Mouse (Mus musculus): ENCODE data around the gene Pdrg1. TPM values are rescaled to one million over a fixed set of nuclear protein-coding genes. Genes with fewer than 3 reads are reported as not detected.

Pdrg1 gene
- polyA plus RNA-seq, 1 experiment = 131 TPM

- peak; percentile 76 to 85 for DNase-seq
- peak overlapping the region; percentile 74 for H3K27ac ChIP-seq (ENCODE audit: insufficient read depth, low read length)
- H3K4me3 ChIP-seq (replicated peaks; ENCODE audit: insufficient read depth, low read depth, low read length) = no peak overlapping the region
- no peaks in the 10 kb centered on the region for H3K27me3 ChIP-seq (ENCODE audit: control insufficient read depth, insufficient read depth, low read length)
- H3K4me1 ChIP-seq (ENCODE audit: control insufficient read depth, insufficient read depth, low read length) = peaks cover 30% of the 10 kb centered on the region
- 14% methylated on average over 12 of the region's 12 CpGs for WGBS
- no peak for TF ChIP-seq CTCF (IDR thresholded peaks at IDR 0.05; ENCODE audit: borderline replicate concordance, insufficient read depth, low read depth, low read length)
These were observed 5.8 kb downstream of the Pdrg1 start for GRCm38 (mm10) chr2:153009192-153009973.

- no peak for DNase-seq
- TF ChIP-seq CTCF (IDR thresholded peaks at IDR 0.05; ENCODE audit: borderline replicate concordance, insufficient read depth, low read depth, low read length) = no peak
- TF ChIP-seq POLR2A (IDR thresholded peaks at IDR 0.05; ENCODE audit: borderline replicate concordance, insufficient read depth, low read length) = no peak
- H3K27me3 ChIP-seq (ENCODE audit: control insufficient read depth, insufficient read depth, low read length) = no peaks in the 10 kb centered on the region
- no peak overlapping the region for H3K27ac ChIP-seq (ENCODE audit: insufficient read depth, low read length)
- H3K4me3 ChIP-seq (replicated peaks; ENCODE audit: insufficient read depth, low read depth, low read length) = no peak overlapping the region
- WGBS = 88% methylated on average over 3 of the region's 3 CpGs
- H3K4me1 ChIP-seq (ENCODE audit: control insufficient read depth, insufficient read depth, low read length) = peaks cover 26% of the 10 kb centered on the region
These were observed 9.2 kb downstream of the Pdrg1 start for GRCm38 (mm10) chr2:153005981-153006380.

GRCm38 (mm10) chr2:153003681-153004338 lies 11.4 kb downstream of the Pdrg1 start:
- TF ChIP-seq CTCF (IDR thresholded peaks at IDR 0.05; ENCODE audit: borderline replicate concordance, insufficient read depth, low read depth, low read length) (no peak), POLR2A (IDR thresholded peaks at IDR 0.05; ENCODE audit: borderline replicate concordance, insufficient read depth, low read length) (no peak)

GRCm38 (mm10) chr2:153002492-153003248 lies 12.6 kb downstream of the Pdrg1 start:
- no peaks in the 10 kb centered on the region for H3K27me3 ChIP-seq (ENCODE audit: control insufficient read depth, insufficient read depth, low read length)
- no peak for DNase-seq
- no peak for TF ChIP-seq CTCF (IDR thresholded peaks at IDR 0.05; ENCODE audit: borderline replicate concordance, insufficient read depth, low read depth, low read length)
- no peak for TF ChIP-seq POLR2A (IDR thresholded peaks at IDR 0.05; ENCODE audit: borderline replicate concordance, insufficient read depth, low read length)
- WGBS = 86% methylated on average over 15 of the region's 15 CpGs
- H3K27ac ChIP-seq (ENCODE audit: insufficient read depth, low read length) = no peak overlapping the region
- 0 out of 2 replicates have a peak, but pooled peaks cover 6% of the 10 kb centered on the region for H3K4me1 ChIP-seq (ENCODE audit: control insufficient read depth, insufficient read depth, low read length)
- H3K4me3 ChIP-seq (replicated peaks; ENCODE audit: insufficient read depth, low read depth, low read length) = no peak overlapping the region

More at GRCm38 (mm10) chr2:153003681-153004338, 11.4 kb downstream of the Pdrg1 start:
- WGBS = 33% methylated on average over 13 of the region's 13 CpGs
- H3K27ac ChIP-seq (ENCODE audit: insufficient read depth, low read length) = no peak overlapping the region
- H3K4me1 ChIP-seq (ENCODE audit: control insufficient read depth, insufficient read depth, low read length) = peaks cover 9% of the 10 kb centered on the region
- H3K4me3 ChIP-seq (replicated peaks; ENCODE audit: insufficient read depth, low read depth, low read length) = no peak overlapping the region
- H3K27me3 ChIP-seq (ENCODE audit: control insufficient read depth, insufficient read depth, low read length) = no peaks in the 10 kb centered on the region
- no peak for DNase-seq

GRCm38 (mm10) chr2:152997046-152997445 lies 18.2 kb downstream of the Pdrg1 start:
- Histone ChIP-seq H3K27me3 (ENCODE audit: control insufficient read depth, insufficient read depth, low read length) (no peaks in the 10 kb centered on the region), H3K4me1 (ENCODE audit: control insufficient read depth, insufficient read depth, low read length) (no peaks in the 10 kb centered on the region; the same call in 1 of the 2 replicates), H3K4me3 (replicated peaks; ENCODE audit: insufficient read depth, low read depth, low read length) (no peak overlapping the region), H3K27ac (ENCODE audit: insufficient read depth, low read length) (no peak overlapping the region)
- DNase-seq = no peak
- TF ChIP-seq CTCF (IDR thresholded peaks at IDR 0.05; ENCODE audit: borderline replicate concordance, insufficient read depth, low read depth, low read length) (no peak), POLR2A (IDR thresholded peaks at IDR 0.05; ENCODE audit: borderline replicate concordance, insufficient read depth, low read length) (no peak)
- 78% methylated on average over 4 of the region's 4 CpGs for WGBS

DNA sequence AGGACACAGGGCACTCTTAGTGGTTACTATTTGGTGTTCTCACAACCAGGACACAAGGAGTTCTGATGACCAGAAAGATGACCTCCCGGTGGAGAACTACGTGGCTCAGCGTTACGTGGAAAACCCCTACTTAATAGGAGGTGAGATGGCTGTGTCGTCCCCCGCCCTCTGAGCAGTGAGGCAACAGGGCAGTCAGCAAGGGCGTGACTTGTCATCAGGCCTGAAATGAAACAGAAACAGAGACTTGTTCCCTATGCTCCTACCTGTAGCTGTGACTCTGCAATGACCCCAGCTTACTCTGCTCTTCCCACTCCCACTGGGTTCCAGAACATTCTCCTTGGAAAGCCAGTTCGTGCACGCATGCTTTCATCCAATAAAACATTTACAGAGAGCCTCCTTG lies 23.7 kb downstream of the Pdrg1 start:
- H3K27me3 ChIP-seq (ENCODE audit: control insufficient read depth, insufficient read depth, low read length) = no peaks in the 10 kb centered on the region
- H3K4me3 ChIP-seq (replicated peaks; ENCODE audit: insufficient read depth, low read depth, low read length) = no peak overlapping the region
- DNase-seq = no peak
- H3K27ac ChIP-seq (ENCODE audit: insufficient read depth, low read length) = no peak overlapping the region
- 84% methylated on average over 9 of the region's 9 CpGs for WGBS
- TF ChIP-seq POLR2A (IDR thresholded peaks at IDR 0.05; ENCODE audit: borderline replicate concordance, insufficient read depth, low read length) (no peak), CTCF (IDR thresholded peaks at IDR 0.05; ENCODE audit: borderline replicate concordance, insufficient read depth, low read depth, low read length) (no peak)
- no peaks in the 10 kb centered on the region; the same call in 1 of the 2 replicates for H3K4me1 ChIP-seq (ENCODE audit: control insufficient read depth, insufficient read depth, low read length)

- Histone ChIP-seq H3K4me3 (replicated peaks; ENCODE audit: insufficient read depth, low read depth, low read length) (no peak overlapping the region), H3K4me1 (ENCODE audit: control insufficient read depth, insufficient read depth, low read length) (no peaks in the 10 kb centered on the region), H3K27ac (ENCODE audit: insufficient read depth, low read length) (no peak overlapping the region), H3K27me3 (ENCODE audit: control insufficient read depth, insufficient read depth, low read length) (no peaks in the 10 kb centered on the region)
- WGBS = 37% methylated on average over 1 of the region's 1 CpGs
- no peak for DNase-seq
- no peak for TF ChIP-seq CTCF (IDR thresholded peaks at IDR 0.05; ENCODE audit: borderline replicate concordance, insufficient read depth, low read depth, low read length)
- TF ChIP-seq POLR2A (IDR thresholded peaks at IDR 0.05; ENCODE audit: borderline replicate concordance, insufficient read depth, low read length) = no peak
These were observed 29.6 kb downstream of the Pdrg1 start for GRCm38 (mm10) chr2:152985582-152985981.
